8 mouse cellular contexts compared by ENCODE assay signal in genomic region chr11:69997070-69997509, GRCm38 (mm10). TPM values are rescaled to one million over a fixed set of nuclear protein-coding genes. Genes with fewer than 3 reads are reported as not detected.
DNase-seq lines count a peak whose midpoint lies in the region; ATAC-seq and TF ChIP-seq lines count a peak whose summit lies in the region.

No protein-coding gene starts in this region.

- H3K4me1 ChIP-seq in kidney, adult 2 months (ENCODE audit: control insufficient read depth, insufficient read depth, low read length): peaks cover 6% of the 10 kb centered on the region; the same call in 1 of the 2 replicates
- peaks cover 28% of the 10 kb centered on the region for H3K4me1 ChIP-seq in liver, embryonic 11.5 days (replicated peaks; ENCODE audit: control insufficient read depth, insufficient read depth, low read length)

- peak overlapping the region; percentile 86 for H3K4me3 ChIP-seq in kidney, adult 2 months (ENCODE audit: insufficient read depth, low read depth, low read length)
- peak overlapping the region; percentile 97 for H3K4me3 ChIP-seq in liver, embryonic 11.5 days (ENCODE audit: low read depth, low read length)

- H3K27ac ChIP-seq in kidney, adult 2 months (ENCODE audit: insufficient read depth, low read depth, low read length): peak overlapping the region; percentile 80
- H3K27ac ChIP-seq in liver, embryonic 11.5 days (ENCODE audit: low read depth, low read length): peak overlapping the region; percentile 99

- no peaks in the 10 kb centered on the region for H3K9me3 ChIP-seq in liver, embryonic 11.5 days (ENCODE audit: control insufficient read depth, low read length)

- H3K4me2 ChIP-seq in liver, embryonic 11.5 days: peak overlapping the region; percentile 75

- H3K36me3 ChIP-seq in kidney, adult 2 months (ENCODE audit: control insufficient read depth, insufficient read depth, low read length): peaks cover 2% of the 10 kb centered on the region; the same call in 1 of the 2 replicates
- peaks cover 25% of the 10 kb centered on the region for H3K36me3 ChIP-seq in liver, embryonic 11.5 days (ENCODE audit: control insufficient read depth, insufficient read depth, low read length)
- H3K36me3 ChIP-seq in splenic B cell, adult 2 months (ENCODE audit: control insufficient read depth, insufficient read depth, low read length, poor library complexity, severe bottlenecking): peaks cover 18% of the 10 kb centered on the region

- TF ChIP-seq POLR2A in kidney, adult 2 months (IDR thresholded peaks at IDR 0.05; ENCODE audit: low read depth, low read length): no peak

- peak overlapping the region; percentile 99 for H3K9ac ChIP-seq in liver, embryonic 11.5 days (ENCODE audit: low read depth, low read length)

- peak; percentile 74 for ATAC-seq in liver, embryonic 11.5 days (replicated peaks; ENCODE audit: low FRiP score)
- 0 out of 2 replicates have a peak, but pooled peaks have one; percentile 4 for ATAC-seq in monocyte, adult 5-6 weeks (replicated peaks; ENCODE audit: insufficient number of reproducible peaks, low FRiP score, low TSS enrichment, poor library complexity, severe bottlenecking)

- no peaks in the 10 kb centered on the region for H3K27me3 ChIP-seq in kidney, adult 2 months (replicated peaks; ENCODE audit: control insufficient read depth, insufficient read depth, low read length)
- no peaks in the 10 kb centered on the region for H3K27me3 ChIP-seq in liver, embryonic 11.5 days (replicated peaks; ENCODE audit: control insufficient read depth, insufficient read depth, low read length)
- no peaks in the 10 kb centered on the region for H3K27me3 ChIP-seq in splenic B cell, adult 2 months (ENCODE audit: control insufficient read depth, insufficient read depth, low read length, poor library complexity, severe bottlenecking)

- 1% methylated on average over 39 of the region's 44 CpGs for WGBS in kidney, adult 2 months
- WGBS in liver, embryonic 11.5 days: 1% methylated on average over 31 of the region's 44 CpGs

- peak; percentile 73 for DNase-seq in right cerebral cortex, adult 18-20 months
- no peak for DNase-seq in right cerebral cortex, postnatal 36 days (ENCODE audit: low spot score in 2 of 2)
- DNase-seq in embryo, embryonic 11 days: peak; percentile 93
- DNase-seq in heart, adult 18-20 months: peak; percentile 92 to 94
- DNase-seq in kidney, adult 2 months: peak; percentile 95
- DNase-seq in liver, embryonic 11.5 days (ENCODE audit: low spot score): peak; percentile 92
- DNase-seq in splenic B cell, adult 2 months (ENCODE audit: low read depth, low spot score): peak; percentile 90

- no peak for TF ChIP-seq CTCF in kidney, adult 2 months (conservative IDR thresholded peaks at IDR 0.05; ENCODE audit: insufficient read depth, insufficient read length, low read depth, low read length)

RNA-seq across cellular contexts. Expression of gene Phf23, which starts 1.5 kb away (rescaled TPM):
- total RNA-seq in heart, adult 18-20 months (2021): 10 to 100 TPM; 18.4 to 19.7 TPM
- 16.0 and 21.4 TPM in 2 replicates for polyA plus RNA-seq in kidney, adult 2 months (2012; rRNA removed)
- 33.2 and 36.6 TPM in 2 replicates for polyA plus RNA-seq in liver, embryonic 11.5 days (2014; fragmentation: Nextera tagmentation; extraction: Ambion mirVana)
- total RNA-seq in monocyte, adult 5-6 weeks (2017): 48.7 to 74.0 TPM (median 57.5 TPM) in 3 replicates

RNA-seq across cellular contexts. Expression of gene Dvl2, which starts 3.3 kb away (rescaled TPM):
- total RNA-seq in heart, adult 18-20 months (2021): 1 to 10 TPM; 3.4 to 4.8 TPM
- polyA plus RNA-seq in kidney, adult 2 months (2012; rRNA removed): 8.5 and 9.6 TPM in 2 replicates
- 22.1 and 23.3 TPM in 2 replicates for polyA plus RNA-seq in liver, embryonic 11.5 days (2014; fragmentation: Nextera tagmentation; extraction: Ambion mirVana)
- 18.6 to 27.1 TPM (median 19.1 TPM) in 3 replicates for total RNA-seq in monocyte, adult 5-6 weeks (2017)

RNA-seq across cellular contexts. Expression of gene Gabarap, which starts 6.1 kb away (rescaled TPM):
- 100 to 1,000 TPM; 285 to 320 TPM for total RNA-seq in heart, adult 18-20 months (2021)
- polyA plus RNA-seq in kidney, adult 2 months (2012; rRNA removed): 746 and 1,018 TPM in 2 replicates
- 302 and 311 TPM in 2 replicates for polyA plus RNA-seq in liver, embryonic 11.5 days (2014; fragmentation: Nextera tagmentation; extraction: Ambion mirVana)
- total RNA-seq in monocyte, adult 5-6 weeks (2017): 244 to 340 TPM (median 296 TPM) in 3 replicates

RNA-seq across cellular contexts. Expression of gene Elp5, which starts 14.8 kb away (rescaled TPM):
- total RNA-seq in heart, adult 18-20 months (2021): 10 to 100 TPM; 46.2 to 53.1 TPM
- 66.3 and 68.4 TPM in 2 replicates for polyA plus RNA-seq in kidney, adult 2 months (2012; rRNA removed)
- polyA plus RNA-seq in liver, embryonic 11.5 days (2014; fragmentation: Nextera tagmentation; extraction: Ambion mirVana): 131 and 146 TPM in 2 replicates
- 29.0 to 43.7 TPM (median 33.9 TPM) in 3 replicates for total RNA-seq in monocyte, adult 5-6 weeks (2017)

RNA-seq across cellular contexts. Expression of gene Ctdnep1, which starts 16.1 kb away (rescaled TPM):
- total RNA-seq in heart, adult 18-20 months (2021): 100 to 1,000 TPM; 130 to 144 TPM
- 84.4 and 104 TPM in 2 replicates for polyA plus RNA-seq in kidney, adult 2 months (2012; rRNA removed)
- polyA plus RNA-seq in liver, embryonic 11.5 days (2014; fragmentation: Nextera tagmentation; extraction: Ambion mirVana): 20.8 and 24.0 TPM in 2 replicates
- 19.4 to 30.8 TPM (median 23.6 TPM) in 3 replicates for total RNA-seq in monocyte, adult 5-6 weeks (2017)

Comparison
In these comparisons a context has a peak if more than half of its experiments do, and no peak if none do; other contexts are left out.
1. DNase-seq: peak in right cerebral cortex, adult 18-20 months (single experiment), embryo, embryonic 11 days (single experiment), heart, adult 18-20 months (2 of 2), kidney, adult 2 months (single experiment), liver, embryonic 11.5 days (single experiment) and splenic B cell, adult 2 months (single experiment); none in right cerebral cortex, postnatal 36 days (0 of 2).